Mouse (Mus musculus): ENCODE results near the gene Jtb. TPM values are rescaled to one million over a fixed set of nuclear protein-coding genes. Genes with fewer than 3 reads are reported as not detected.

The Jtb gene
- polyA plus RNA-seq, 1 experiment from 2014 or later: 154 TPM

GRCm38 (mm10) chr3:90277793-90278192 lies 46.4 kb downstream of the Jtb start:
- Histone ChIP-seq H3K9ac (replicated peaks; ENCODE audit: low read depth) (no peak overlapping the region), H3K4me1 (ENCODE audit: insufficient read depth, low read depth, low read length) (no peaks in the 10 kb centered on the region; the same call in 1 of the 2 replicates), H3K4me3 (ENCODE audit: low read depth, low read length) (no peak overlapping the region), H3K27me3 (replicated peaks; ENCODE audit: insufficient read depth, low read length) (no peaks in the 10 kb centered on the region), H3K4me2 (replicated peaks; ENCODE audit: low read depth, low read length) (no peak overlapping the region), H3K27ac (ENCODE audit: low read length) (no peak overlapping the region), H3K9me3 (ENCODE audit: low read length) (no peaks in the 10 kb centered on the region), H3K36me3 (ENCODE audit: insufficient read depth, low read length) (peaks cover 4% of the 10 kb centered on the region)
- no peak for ATAC-seq
- TF ChIP-seq EP300 (IDR thresholded peaks at IDR 0.05): no peak
- TF ChIP-seq CTCF (IDR thresholded peaks at IDR 0.05): no peak
- DNase-seq (ENCODE audit: low spot score): no peak
- WGBS: 93% methylated on average over 9 of the region's 9 CpGs

GRCm38 (mm10) chr3:90278211-90278610 lies 46.8 kb downstream of the Jtb start:
- no peaks in the 10 kb centered on the region for H3K27me3 ChIP-seq (replicated peaks; ENCODE audit: insufficient read depth, low read length)
- DNase-seq (ENCODE audit: low spot score): no peak
- H3K9ac ChIP-seq (replicated peaks; ENCODE audit: low read depth): no peak overlapping the region
- no peak for TF ChIP-seq EP300 (IDR thresholded peaks at IDR 0.05)
- TF ChIP-seq CTCF (IDR thresholded peaks at IDR 0.05): no peak
- peaks cover 4% of the 10 kb centered on the region for H3K36me3 ChIP-seq (ENCODE audit: insufficient read depth, low read length)
- no peak overlapping the region for H3K27ac ChIP-seq (ENCODE audit: low read length)
- ATAC-seq: no peak
- 95% methylated on average over 10 of the region's 10 CpGs for WGBS
- H3K4me1 ChIP-seq (ENCODE audit: insufficient read depth, low read depth, low read length): no peaks in the 10 kb centered on the region; the same call in 1 of the 2 replicates
- H3K9me3 ChIP-seq (ENCODE audit: low read length): no peaks in the 10 kb centered on the region
- no peak overlapping the region for H3K4me3 ChIP-seq (ENCODE audit: low read depth, low read length)
- no peak overlapping the region for H3K4me2 ChIP-seq (replicated peaks; ENCODE audit: low read depth, low read length)

GRCm38 (mm10) chr3:90279216-90279615 lies 47.8 kb downstream of the Jtb start:
- Histone ChIP-seq H3K27ac (ENCODE audit: low read length) (no peak overlapping the region), H3K9ac (replicated peaks; ENCODE audit: low read depth) (no peak overlapping the region), H3K4me3 (ENCODE audit: low read depth, low read length) (no peak overlapping the region), H3K4me1 (ENCODE audit: insufficient read depth, low read depth, low read length) (no peaks in the 10 kb centered on the region; the same call in 1 of the 2 replicates), H3K27me3 (replicated peaks; ENCODE audit: insufficient read depth, low read length) (no peaks in the 10 kb centered on the region), H3K36me3 (ENCODE audit: insufficient read depth, low read length) (peaks cover 2% of the 10 kb centered on the region; the same call in 1 of the 2 replicates), H3K9me3 (ENCODE audit: low read length) (no peaks in the 10 kb centered on the region), H3K4me2 (replicated peaks; ENCODE audit: low read depth, low read length) (no peak overlapping the region)
- DNase-seq (ENCODE audit: low spot score) (no peak), ATAC-seq (no peak)
- TF ChIP-seq CTCF (IDR thresholded peaks at IDR 0.05) (no peak), EP300 (IDR thresholded peaks at IDR 0.05) (no peak)
- 91% methylated on average over 9 of the region's 9 CpGs for WGBS

GRCm38 (mm10) chr3:90279743-90280142 lies 48.3 kb downstream of the Jtb start:
- WGBS: 59% methylated on average over 7 of the region's 7 CpGs
- DNase-seq (ENCODE audit: low spot score): peak; percentile 55
- no peaks in the 10 kb centered on the region for H3K9me3 ChIP-seq (ENCODE audit: low read length)
- TF ChIP-seq EP300 (IDR thresholded peaks at IDR 0.05) (peak; percentile 98), CTCF (IDR thresholded peaks at IDR 0.05) (no peak)
- H3K27me3 ChIP-seq (replicated peaks; ENCODE audit: insufficient read depth, low read length): no peaks in the 10 kb centered on the region
- H3K9ac ChIP-seq (replicated peaks; ENCODE audit: low read depth): no peak overlapping the region
- ATAC-seq: peak; percentile 91
- H3K4me2 ChIP-seq (replicated peaks; ENCODE audit: low read depth, low read length): no peak overlapping the region
- peak overlapping the region; percentile 51; the same call in 1 of the 2 replicates for H3K27ac ChIP-seq (ENCODE audit: low read length)
- H3K4me3 ChIP-seq (ENCODE audit: low read depth, low read length): no peak overlapping the region
- H3K4me1 ChIP-seq (ENCODE audit: insufficient read depth, low read depth, low read length): no peaks in the 10 kb centered on the region; the same call in 1 of the 2 replicates
- no peaks in the 10 kb centered on the region for H3K36me3 ChIP-seq (ENCODE audit: insufficient read depth, low read length)

- TF ChIP-seq EP300 (IDR thresholded peaks at IDR 0.05) (no peak), CTCF (IDR thresholded peaks at IDR 0.05) (no peak)
- H3K27ac ChIP-seq (ENCODE audit: low read length): peak overlapping the region; percentile 51; the same call in 1 of the 2 replicates
- no peak overlapping the region for H3K4me3 ChIP-seq (ENCODE audit: low read depth, low read length)
- no peaks in the 10 kb centered on the region for H3K27me3 ChIP-seq (replicated peaks; ENCODE audit: insufficient read depth, low read length)
- no peaks in the 10 kb centered on the region; the same call in 1 of the 2 replicates for H3K4me1 ChIP-seq (ENCODE audit: insufficient read depth, low read depth, low read length)
- 83% methylated on average over 9 of the region's 9 CpGs for WGBS
- DNase-seq (ENCODE audit: low spot score) (no peak), ATAC-seq (no peak)
- H3K9me3 ChIP-seq (ENCODE audit: low read length): no peaks in the 10 kb centered on the region
- H3K36me3 ChIP-seq (ENCODE audit: insufficient read depth, low read length): no peaks in the 10 kb centered on the region
- H3K4me2 ChIP-seq (replicated peaks; ENCODE audit: low read depth, low read length): no peak overlapping the region
- H3K9ac ChIP-seq (replicated peaks; ENCODE audit: low read depth): no peak overlapping the region
Measured at GRCm38 (mm10) chr3:90280708-90281107, 49.3 kb downstream of the Jtb start.

- WGBS: 95% methylated on average over 2 of the region's 2 CpGs
Measured at GRCm38 (mm10) chr3:90284150-90284549, 52.8 kb downstream of the Jtb start.

More at GRCm38 (mm10) chr3:90284150-90284549, 52.8 kb downstream of the Jtb start:
- Histone ChIP-seq H3K4me2 (replicated peaks; ENCODE audit: low read depth, low read length) (no peak overlapping the region), H3K9ac (replicated peaks; ENCODE audit: low read depth) (no peak overlapping the region), H3K36me3 (ENCODE audit: insufficient read depth, low read length) (no peaks in the 10 kb centered on the region), H3K9me3 (ENCODE audit: low read length) (no peaks in the 10 kb centered on the region), H3K4me3 (ENCODE audit: low read depth, low read length) (no peak overlapping the region), H3K27ac (ENCODE audit: low read length) (no peak overlapping the region), H3K27me3 (replicated peaks; ENCODE audit: insufficient read depth, low read length) (no peaks in the 10 kb centered on the region), H3K4me1 (ENCODE audit: insufficient read depth, low read depth, low read length) (no peaks in the 10 kb centered on the region; the same call in 1 of the 2 replicates)
- no peak for ATAC-seq
- TF ChIP-seq CTCF (IDR thresholded peaks at IDR 0.05): 0 out of 2 replicates have a peak, but pooled peaks have one; percentile 21
- no peak for TF ChIP-seq EP300 (IDR thresholded peaks at IDR 0.05)
- no peak for DNase-seq (ENCODE audit: low spot score)

Small RNA genes within 50 kb of the gene (microRNA-seq; reads per million reads assigned to microRNA genes)
- gene Mir7012: not detected

Other genes with a start within 250 kb of the Jtb start
- 80.5 and 93.6 TPM in 2 replicates for gene Hax1, start 232.8 kb upstream of the Jtb start, polyA plus RNA-seq (2015; fragmentation: Nextera tagmentation; extraction: Ambion mirVana)
- gene 4933434E20Rik, start 180.0 kb upstream of the Jtb start, polyA plus RNA-seq (2015; fragmentation: Nextera tagmentation; extraction: Ambion mirVana): 144 and 146 TPM in 2 replicates
- 101 and 118 TPM in 2 replicates for gene Ubap2l, start 179.0 kb upstream of the Jtb start, polyA plus RNA-seq (2015; fragmentation: Nextera tagmentation; extraction: Ambion mirVana)
- 506 and 509 TPM in 2 replicates for gene Tpm3, start 158.9 kb upstream of the Jtb start, polyA plus RNA-seq (2015; fragmentation: Nextera tagmentation; extraction: Ambion mirVana)
- gene Nup210l, start 127.5 kb upstream of the Jtb start, polyA plus RNA-seq (2015; fragmentation: Nextera tagmentation; extraction: Ambion mirVana): 0.10 and 0.17 TPM in 2 replicates
- gene Rps27, start 17.9 kb upstream of the Jtb start, polyA plus RNA-seq (2015; fragmentation: Nextera tagmentation; extraction: Ambion mirVana): 1,752 and 1,909 TPM in 2 replicates
- gene Rab13, start 17.9 kb upstream of the Jtb start, polyA plus RNA-seq (2015; fragmentation: Nextera tagmentation; extraction: Ambion mirVana): 30.6 and 31.0 TPM in 2 replicates
- gene Creb3l4, start 11.9 kb downstream of the Jtb start, polyA plus RNA-seq (2015; fragmentation: Nextera tagmentation; extraction: Ambion mirVana): 2.4 and 2.8 TPM in 2 replicates
- gene Slc39a1, start 16.6 kb downstream of the Jtb start, polyA plus RNA-seq (2015; fragmentation: Nextera tagmentation; extraction: Ambion mirVana): 143 and 152 TPM in 2 replicates
- 11.9 and 16.2 TPM in 2 replicates for gene Crtc2, start 22.6 kb downstream of the Jtb start, polyA plus RNA-seq (2015; fragmentation: Nextera tagmentation; extraction: Ambion mirVana)
- 2.3 and 2.7 TPM in 2 replicates for gene Dennd4b, start 33.6 kb downstream of the Jtb start, polyA plus RNA-seq (2015; fragmentation: Nextera tagmentation; extraction: Ambion mirVana)
- gene Gatad2b, start 61.6 kb downstream of the Jtb start, polyA plus RNA-seq (2015; fragmentation: Nextera tagmentation; extraction: Ambion mirVana): 9.2 and 10.1 TPM in 2 replicates
- gene Slc27a3, start 158.3 kb downstream of the Jtb start, polyA plus RNA-seq (2015; fragmentation: Nextera tagmentation; extraction: Ambion mirVana): 16.0 and 18.0 TPM in 2 replicates
- gene Ints3, start 202.0 kb downstream of the Jtb start, polyA plus RNA-seq (2015; fragmentation: Nextera tagmentation; extraction: Ambion mirVana): 10.6 and 13.9 TPM in 2 replicates
- gene Npr1, start 234.3 kb downstream of the Jtb start, polyA plus RNA-seq (2015; fragmentation: Nextera tagmentation; extraction: Ambion mirVana): 30.0 and 35.8 TPM in 2 replicates
- 58.4 and 65.8 TPM in 2 replicates for gene Ilf2, start 244.5 kb downstream of the Jtb start, polyA plus RNA-seq (2015; fragmentation: Nextera tagmentation; extraction: Ambion mirVana)